Mouse (Mus musculus): ENCODE data around the gene Nae1. TPM values are rescaled to one million over a fixed set of nuclear protein-coding genes. Genes with fewer than 3 reads are reported as not detected.
A peak's percentile ranks its signal among the peaks of the same experiment; 100 is the strongest.
"Not testable (repeated sequence)": the region's sequence is repeated elsewhere in the genome, so short reads cannot be mapped to it uniquely, and the experiment has no call there.

Gene Nae1
- 109 and 115 TPM in 2 replicates for polyA plus RNA-seq (2015; fragmentation: Nextera tagmentation; extraction: Ambion mirVana)

- ATAC-seq (ENCODE audit: low FRiP score) = peak; percentile 98
- peaks cover 22% of the 10 kb centered on the region for H3K27me3 ChIP-seq
- peak within 1 kb of the TSS; percentile 89 for H3K4me3 ChIP-seq
- peak within 1 kb of the TSS; percentile 94 for H3K9ac ChIP-seq
- 0% methylated on average over 70 of the region's 70 CpGs for WGBS
- H3K27ac ChIP-seq = peak within 1 kb of the TSS; percentile 91
- H3K4me2 ChIP-seq = peak within 1 kb of the TSS; percentile 68
- peaks cover 12% of the 10 kb centered on the region for H3K36me3 ChIP-seq
- H3K4me1 ChIP-seq (replicated peaks) = peaks cover 25% of the 10 kb centered on the region
- H3K9me3 ChIP-seq = no peaks in the 10 kb centered on the region
Measured at GRCm38 (mm10) chr8:104533971-104534778, at the start of gene Nae1, which contains the start of gene Car7. TSS of gene Nae1 (minus strand) at chr8:104534637. TSS of gene Car7 (plus strand) at chr8:104534689.

- WGBS = 79% methylated on average over 17 of the region's 17 CpGs
- not testable (repeated sequence) for H3K4me2 ChIP-seq; ATAC-seq (ENCODE audit: low FRiP score); H3K9me3 ChIP-seq; H3K9ac ChIP-seq; H3K27me3 ChIP-seq; H3K4me1 ChIP-seq (replicated peaks); H3K36me3 ChIP-seq; H3K4me3 ChIP-seq; H3K27ac ChIP-seq
Measured at GRCm38 (mm10) chr8:104577606-104578005, 43.2 kb upstream of the Nae1 start.

DNA sequence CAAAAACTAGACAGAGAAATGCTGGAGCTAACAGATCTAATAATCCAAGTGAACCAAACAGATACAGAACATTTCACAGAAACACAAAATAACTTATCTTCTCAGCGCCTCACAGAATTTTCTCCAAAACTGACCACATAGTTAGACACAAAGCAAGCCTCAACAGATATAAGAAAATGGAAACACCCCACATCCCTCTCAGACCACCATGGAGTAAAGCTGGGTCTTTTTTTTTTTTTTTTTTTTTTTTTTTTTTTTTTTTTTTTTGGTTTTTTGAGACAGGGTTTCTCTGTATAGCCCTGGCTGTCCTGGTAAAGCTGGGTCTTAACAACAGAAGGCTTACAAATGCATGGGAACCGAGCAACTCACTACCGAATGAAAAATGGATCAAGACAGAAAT is 42.4 kb upstream of the Nae1 start:
- ATAC-seq (ENCODE audit: low FRiP score) = no peak
- WGBS = 92% methylated on average over 3 of the region's 3 CpGs
- H3K36me3 ChIP-seq = no peaks in the 10 kb centered on the region
- no peak overlapping the region for H3K9ac ChIP-seq
- H3K4me2 ChIP-seq = no peak overlapping the region
- H3K9me3 ChIP-seq = no peaks in the 10 kb centered on the region
- no peak overlapping the region for H3K4me3 ChIP-seq
- no peak overlapping the region for H3K27ac ChIP-seq
- no peaks in the 10 kb centered on the region for H3K27me3 ChIP-seq
- H3K4me1 ChIP-seq (replicated peaks) = no peaks in the 10 kb centered on the region

GRCm38 (mm10) chr8:104570436-104571343 is 36.3 kb upstream of the Nae1 start:
- 7% methylated on average over 26 of the region's 26 CpGs for WGBS
- H3K9ac ChIP-seq = peak overlapping the region; percentile 67
- H3K4me3 ChIP-seq = peak overlapping the region; percentile 34
- peaks cover 9% of the 10 kb centered on the region; the same call in 1 of the 2 replicates for H3K4me1 ChIP-seq (replicated peaks)
- H3K4me2 ChIP-seq = peak overlapping the region; percentile 60
- H3K27ac ChIP-seq = no peak overlapping the region
- no peaks in the 10 kb centered on the region for H3K9me3 ChIP-seq
- no peaks in the 10 kb centered on the region for H3K36me3 ChIP-seq
- no peaks in the 10 kb centered on the region for H3K27me3 ChIP-seq
- peak; percentile 71 for ATAC-seq (ENCODE audit: low FRiP score)

- Histone ChIP-seq H3K9ac (no peak overlapping the region), H3K36me3 (no peaks in the 10 kb centered on the region), H3K4me3 (no peak overlapping the region), H3K27ac (no peak overlapping the region), H3K9me3 (no peaks in the 10 kb centered on the region), H3K27me3 (no peaks in the 10 kb centered on the region), H3K4me1 (replicated peaks) (peaks cover 9% of the 10 kb centered on the region; the same call in 1 of the 2 replicates), H3K4me2 (no peak overlapping the region)
- WGBS = 64% methylated on average over 1 of the region's 1 CpGs
- ATAC-seq (ENCODE audit: low FRiP score) = no peak
Measured at GRCm38 (mm10) chr8:104569559-104569958, 35.1 kb upstream of the Nae1 start.

DNA sequence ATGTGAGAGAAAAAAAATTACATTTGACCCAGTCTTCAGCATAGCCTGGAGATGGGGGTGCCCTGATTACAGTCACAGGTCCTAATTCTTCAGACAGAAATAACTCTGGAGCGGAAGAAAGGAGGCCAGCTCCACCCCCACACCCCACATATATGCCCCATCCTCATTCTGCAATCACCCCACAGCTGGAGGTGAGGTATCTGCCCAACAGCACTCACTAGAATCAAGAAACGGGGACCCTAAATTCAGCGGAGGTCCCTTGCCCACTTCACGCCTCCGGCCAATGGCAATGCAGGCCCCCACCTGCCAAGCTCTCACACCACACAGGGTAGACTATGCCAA is 31.0 kb upstream of the Nae1 start:
- no peak overlapping the region for H3K27ac ChIP-seq
- 93% methylated on average over 5 of the region's 5 CpGs for WGBS
- H3K9me3 ChIP-seq = no peaks in the 10 kb centered on the region
- H3K36me3 ChIP-seq = no peaks in the 10 kb centered on the region
- 0 out of 2 replicates have a peak, but pooled peaks have one; percentile 22 for ATAC-seq (ENCODE audit: low FRiP score)
- no peaks in the 10 kb centered on the region for H3K27me3 ChIP-seq
- no peak overlapping the region for H3K4me2 ChIP-seq
- no peak overlapping the region for H3K9ac ChIP-seq
- H3K4me3 ChIP-seq = no peak overlapping the region
- H3K4me1 ChIP-seq (replicated peaks) = 0 out of 2 replicates have a peak, but pooled peaks cover 1% of the 10 kb centered on the region

DNA sequence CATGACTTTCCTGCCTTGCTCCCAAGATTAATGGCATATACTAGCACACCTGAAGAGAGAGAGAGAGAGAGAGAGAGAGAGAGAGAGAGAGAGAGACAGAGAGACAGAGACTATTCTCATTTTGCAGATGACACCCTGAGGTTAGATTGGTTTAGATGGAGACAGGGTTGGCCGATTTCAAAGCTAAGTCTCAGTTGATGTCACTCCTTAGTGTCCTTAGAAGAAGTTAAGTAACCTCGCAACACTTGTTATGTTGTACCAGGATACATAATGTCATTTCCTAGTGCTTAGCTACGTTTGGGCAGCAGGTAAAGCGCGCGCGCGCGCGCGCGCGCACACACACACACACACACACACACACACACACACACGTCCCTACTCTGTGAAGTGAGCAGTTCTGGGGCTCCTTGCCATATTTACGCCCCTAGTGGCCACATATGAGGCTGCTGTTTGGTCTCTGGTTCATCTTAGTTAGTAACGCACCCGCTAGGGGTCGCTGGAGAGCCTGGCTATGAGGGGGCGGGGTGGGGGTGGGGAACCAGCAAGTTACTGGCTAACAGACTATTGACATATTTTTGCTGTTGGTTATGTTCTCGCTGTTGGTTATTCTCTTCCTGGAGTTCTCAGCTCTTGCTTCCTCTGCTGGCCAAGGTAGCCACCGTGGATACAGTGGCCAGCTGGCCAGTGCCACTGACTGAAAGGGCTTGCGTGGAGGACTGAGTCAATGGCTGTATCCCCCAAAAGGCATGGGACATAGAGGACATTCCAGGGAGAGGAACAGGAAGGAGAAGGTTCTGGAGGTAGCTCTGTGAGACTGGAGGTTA is 30.4 kb upstream of the Nae1 start:
- no peak overlapping the region for H3K4me3 ChIP-seq
- no peak overlapping the region for H3K4me2 ChIP-seq
- no peaks in the 10 kb centered on the region for H3K36me3 ChIP-seq
- H3K27me3 ChIP-seq = no peaks in the 10 kb centered on the region
- no peak overlapping the region for H3K9ac ChIP-seq
- 18% methylated on average over 22 of the region's 22 CpGs for WGBS
- no peaks in the 10 kb centered on the region for H3K4me1 ChIP-seq (replicated peaks)
- no peak overlapping the region for H3K27ac ChIP-seq
- ATAC-seq (ENCODE audit: low FRiP score) = peak; percentile 89
- no peaks in the 10 kb centered on the region for H3K9me3 ChIP-seq

- no peak for ATAC-seq (ENCODE audit: low FRiP score)
- Histone ChIP-seq H3K9ac (no peak overlapping the region), H3K4me2 (no peak overlapping the region), H3K36me3 (no peaks in the 10 kb centered on the region), H3K27ac (no peak overlapping the region), H3K4me1 (replicated peaks) (no peaks in the 10 kb centered on the region), H3K27me3 (no peaks in the 10 kb centered on the region), H3K9me3 (no peaks in the 10 kb centered on the region), H3K4me3 (no peak overlapping the region)
Measured at GRCm38 (mm10) chr8:104560731-104561130, 26.3 kb upstream of the Nae1 start.

DNA sequence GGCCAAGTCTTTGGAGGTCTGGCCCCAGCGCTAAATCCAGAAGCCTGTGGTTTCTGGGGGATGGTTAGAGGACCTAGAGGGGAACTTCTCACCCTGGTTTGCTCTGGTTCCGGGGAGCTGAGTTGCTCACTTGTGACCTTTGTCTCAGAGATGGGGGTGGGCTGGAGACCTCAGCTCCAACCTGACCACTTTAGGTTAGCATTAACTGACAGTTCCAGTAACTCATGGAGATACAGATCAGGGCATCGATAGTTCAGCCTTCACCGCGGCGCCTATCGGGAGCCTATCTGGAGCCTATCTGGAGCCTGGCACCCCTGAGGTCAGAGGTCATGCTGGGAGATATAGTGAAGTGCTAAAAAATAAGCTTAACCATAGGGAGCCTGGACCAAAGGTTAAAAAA is 22.8 kb upstream of the Nae1 start:
- no peak for ATAC-seq (ENCODE audit: low FRiP score)
- H3K4me1 ChIP-seq (replicated peaks) = no peaks in the 10 kb centered on the region
- H3K9me3 ChIP-seq = no peaks in the 10 kb centered on the region
- no peak overlapping the region for H3K27ac ChIP-seq
- H3K36me3 ChIP-seq = no peaks in the 10 kb centered on the region
- H3K4me2 ChIP-seq = no peak overlapping the region
- peaks cover 4% of the 10 kb centered on the region for H3K27me3 ChIP-seq
- whole genome bisulfite sequencing = 89% methylated on average over 7 of the region's 7 CpGs
- H3K9ac ChIP-seq = no peak overlapping the region
- H3K4me3 ChIP-seq = no peak overlapping the region

- ATAC-seq (ENCODE audit: low FRiP score) = no peak
- Histone ChIP-seq H3K36me3 (no peaks in the 10 kb centered on the region), H3K27ac (no peak overlapping the region), H3K4me2 (no peak overlapping the region), H3K4me1 (replicated peaks) (no peaks in the 10 kb centered on the region), H3K9ac (no peak overlapping the region), H3K27me3 (peaks cover 4% of the 10 kb centered on the region), H3K4me3 (no peak overlapping the region), H3K9me3 (no peaks in the 10 kb centered on the region)
- 93% methylated on average over 4 of the region's 4 CpGs for WGBS
Measured at GRCm38 (mm10) chr8:104555191-104555590, 20.8 kb upstream of the Nae1 start.

DNA sequence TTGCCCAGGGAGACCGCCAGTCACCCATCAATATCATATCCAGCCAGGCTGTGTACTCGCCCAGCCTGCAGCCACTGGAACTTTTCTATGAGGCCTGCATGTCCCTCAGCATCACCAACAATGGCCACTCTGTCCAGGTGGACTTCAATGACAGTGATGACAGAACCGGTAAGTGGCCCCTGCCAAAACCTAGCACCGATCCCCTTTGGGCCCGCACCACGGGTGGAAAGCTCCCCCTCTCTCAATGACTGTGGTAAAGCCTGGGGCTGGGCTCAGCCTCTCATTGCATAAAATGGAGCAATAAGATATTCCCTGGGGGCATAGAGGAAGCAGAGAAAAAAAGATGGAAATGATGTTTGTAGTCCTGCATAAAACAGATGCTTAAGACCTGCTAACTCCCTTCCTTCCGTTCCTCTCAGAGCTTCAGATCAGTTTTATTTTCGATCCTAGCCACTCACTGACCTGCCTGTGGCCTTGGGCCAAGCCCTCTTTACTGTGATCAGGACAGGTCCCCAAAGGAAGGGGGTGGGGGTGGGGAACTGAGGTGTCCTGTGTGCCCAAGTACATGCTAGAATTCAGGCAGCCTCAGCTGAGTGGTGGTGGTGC is 9.1 kb upstream of the Nae1 start:
- Histone ChIP-seq H3K4me2 (no peak overlapping the region), H3K27me3 (peaks cover 61% of the 10 kb centered on the region), H3K9me3 (no peaks in the 10 kb centered on the region), H3K36me3 (no peaks in the 10 kb centered on the region), H3K4me1 (replicated peaks) (peaks cover 21% of the 10 kb centered on the region), H3K4me3 (no peak overlapping the region), H3K9ac (no peak overlapping the region), H3K27ac (no peak overlapping the region)
- 89% methylated on average over 8 of the region's 8 CpGs for WGBS
- no peak for ATAC-seq (ENCODE audit: low FRiP score)
